In genomic region chrX:166351790-166352189, GRCm38 (mm10) we compare ENCODE assay signal across 9 mouse cellular contexts.
DNase-seq lines count a peak whose midpoint lies in the region; ATAC-seq and TF ChIP-seq lines count a peak whose summit lies in the region.
"Had no signal": no experiment of that assay in that cellular context is flagged by ENCODE, and none has a peak within 500 bp of the region (broad histone marks: within the 10 kb centered on the region; RNA-seq: fewer than 3 reads in every experiment).

No protein-coding gene starts in this region.

- no peak overlapping the region for H3K27ac ChIP-seq in ES-E14 (ENCODE audit: insufficient read depth, low read depth, low read length, poor library complexity, severe bottlenecking)
- no peak overlapping the region for H3K27ac ChIP-seq in embryonic facial prominence, embryonic 14.5 days (replicated peaks; ENCODE audit: low read depth, low read length)
- H3K27ac ChIP-seq: heart, embryonic 15.5 days had no signal

- H3K4me1 ChIP-seq in ES-E14 (ENCODE audit: control insufficient read depth in 2 of 2, insufficient read depth in 2 of 2, low read length in 2 of 2, poor library complexity in 1 of 2), result no peaks in the 10 kb centered on the region
- no peaks in the 10 kb centered on the region for H3K4me1 ChIP-seq in embryonic facial prominence, embryonic 14.5 days (ENCODE audit: control insufficient read depth, insufficient read depth, low read length)
- H3K4me1 ChIP-seq: heart, embryonic 15.5 days had no signal

- no peak overlapping the region for H3K4me2 ChIP-seq in embryonic facial prominence, embryonic 14.5 days (ENCODE audit: low read depth, low read length)
- H3K4me2 ChIP-seq: heart, embryonic 15.5 days had no signal

- H3K36me3 ChIP-seq in ES-E14 (ENCODE audit: control insufficient read depth, insufficient read depth, low read length, poor library complexity, severe bottlenecking), result no peaks in the 10 kb centered on the region
- H3K36me3 ChIP-seq in embryonic facial prominence, embryonic 14.5 days (ENCODE audit: control insufficient read depth, insufficient read depth, low read length), result no peaks in the 10 kb centered on the region
- H3K36me3 ChIP-seq: heart, embryonic 15.5 days had no signal

- in situ Hi-C loops in ES-E14 (cut with MboI; ENCODE audit: low sequenced_read_pairs in 2 of 2, unreplicated experiment in 2 of 2), result loop anchor here in 1 of 2 experiments (25.0 kb wide), 1 partner anchor 189 kb away; the partner anchor contains the start of gene Gemin8

- 28% methylated on average over 6 of the region's 6 CpGs for WGBS in embryonic facial prominence, embryonic 14.5 days

- peak; percentile 71 for ATAC-seq in embryonic facial prominence, embryonic 14.5 days (ENCODE audit: low read depth)

- H3K27me3 ChIP-seq in embryonic facial prominence, embryonic 14.5 days (replicated peaks; ENCODE audit: control insufficient read depth, insufficient read depth, low read length), result no peaks in the 10 kb centered on the region; the same call in 1 of the 2 replicates
- H3K27me3 ChIP-seq: heart, embryonic 15.5 days had no signal

- H3K4me3 ChIP-seq in ES-E14 (ENCODE audit: insufficient read depth in 1 of 2, low read depth in 1 of 2, low read length in 2 of 2, poor library complexity in 1 of 2, severe bottlenecking in 1 of 2), result no peak overlapping the region
- H3K4me3 ChIP-seq in embryonic facial prominence, embryonic 14.5 days (ENCODE audit: low read depth, low read length), result no peak overlapping the region
- H3K4me3 ChIP-seq: heart, embryonic 15.5 days had no signal

- no peaks in the 10 kb centered on the region for H3K9me3 ChIP-seq in ES-E14 (ENCODE audit: control insufficient read depth, insufficient read depth, low read depth, low read length)
- no peaks in the 10 kb centered on the region for H3K9me3 ChIP-seq in embryonic facial prominence, embryonic 14.5 days (ENCODE audit: control insufficient read depth, low read length)
- H3K9me3 ChIP-seq: heart, embryonic 15.5 days had no signal

- no peak overlapping the region for H3K9ac ChIP-seq in ES-E14 (ENCODE audit: insufficient read depth, low read depth, low read length, poor library complexity, severe bottlenecking)
- H3K9ac ChIP-seq in embryonic facial prominence, embryonic 14.5 days (ENCODE audit: low read depth, low read length), result no peak overlapping the region
- H3K9ac ChIP-seq: heart, embryonic 15.5 days had no signal

- peak; percentile 19 for DNase-seq in ES-E14 (ENCODE audit: low read depth, low spot score)
- DNase-seq in adrenal gland, postnatal 36 days, result peak; percentile 61 to 68
- peak; percentile 46 for DNase-seq in embryonic facial prominence, embryonic 14.5 days (ENCODE audit: low spot score)
- peak; percentile 64 for DNase-seq in heart, postnatal 4 days
- DNase-seq in layer of hippocampus, adult 9-11 months, result peak; percentile 54
- DNase-seq in lung, postnatal 14 days, result peak; percentile 72
- peak; percentile 64 to 80 for DNase-seq in right cerebral cortex, adult 2 months (ENCODE audit: low spot score in 2 of 2)
- peak; percentile 19 to 60 for DNase-seq in urinary bladder, postnatal 4 days (ENCODE audit: low spot score in 2 of 2)

TF ChIP-seq in ES-E14, 5 proteins besides CTCF, POLR2A, EP300 and RAD21:
- TF ChIP-seq CHD2 (IDR thresholded peaks at IDR 0.05; ENCODE audit: low read depth, low read length) (no peak), MAFK (IDR thresholded peaks at IDR 0.05; ENCODE audit: insufficient read depth, low read depth, low read length) (no peak), ZC3H11A (IDR thresholded peaks at IDR 0.05; ENCODE audit: borderline replicate concordance, low read depth, low read length) (peak; percentile 59; the same call in 1 of the 2 replicates)
TF ChIP-seq in ES-E14: peak in this region for 1.

Comparison
In these comparisons a context has a peak if more than half of its experiments do, and no peak if none do; other contexts are left out.
1. DNase-seq: peak in every context shown above with its lines; median percentile 72 in lung, postnatal 14 days; 72 in right cerebral cortex, adult 2 months; 64 in adrenal gland, postnatal 36 days; 64 in heart, postnatal 4 days; 54 in layer of hippocampus, adult 9-11 months; 46 in embryonic facial prominence, embryonic 14.5 days; 40 in urinary bladder, postnatal 4 days; 19 in ES-E14.